Mouse (Mus musculus) midbrain, embryonic 16.5 days (tissue): ENCODE results near the gene Cldn20. TPM values are rescaled to one million over a fixed set of nuclear protein-coding genes. Genes with fewer than 3 reads are reported as not detected.

ENCODE experiments used
- ATAC-seq: fragments of 200-750 bp; cut with Nextera tagmentation; 2 replicates; pipeline ENCODE4 v1.8.0; 2017; ENCODE audit warnings: moderate TSS enrichment
- H3K27ac ChIP-seq: fragments of 300-500 bp; sonication (generic); 2 replicates; pipeline ENCODE4 v1.5.1; 2014; ENCODE audit warnings: mild to moderate bottlenecking, low read length, mixed read lengths
- H3K27me3 ChIP-seq: fragments of 300-500 bp; sonication (generic); 2 replicates; pipeline ENCODE4 v1.6.1; 2014; ENCODE audit warnings: low read depth, low read length, mixed read lengths; ENCODE audit not compliant: control insufficient read depth, insufficient read depth
- H3K36me3 ChIP-seq: fragments of 300-500 bp; sonication (generic); 2 replicates; pipeline ENCODE4 v1.6.1; 2014; ENCODE audit warnings: mild to moderate bottlenecking, low read length, moderate library complexity, mixed read lengths; ENCODE audit not compliant: control insufficient read depth, insufficient read depth
- H3K4me1 ChIP-seq: fragments of 300-500 bp; sonication (generic); 2 replicates; pipeline ENCODE4 v1.6.1; 2014; ENCODE audit warnings: mild to moderate bottlenecking, low read length, mixed read lengths; ENCODE audit not compliant: control insufficient read depth, insufficient read depth
- H3K4me2 ChIP-seq: fragments of 300-500 bp; sonication (generic); 2 replicates; pipeline ENCODE4 v1.6.1; 2014; ENCODE audit warnings: mild to moderate bottlenecking, low read length, mixed read lengths
- H3K4me3 ChIP-seq: fragments of 300-500 bp; sonication (generic); 2 replicates; pipeline ENCODE4 v1.5.1; 2014; ENCODE audit warnings: low read depth, mild to moderate bottlenecking, low read length, moderate library complexity, mixed read lengths
- H3K9ac ChIP-seq: fragments of 300-500 bp; sonication (generic); 2 replicates; pipeline ENCODE4 v1.6.1; 2014; ENCODE audit warnings: low read depth, low read length, mixed read lengths
- H3K9me3 ChIP-seq: fragments of 300-500 bp; sonication (generic); replicated peaks from 2 replicates; pipeline ENCODE4 v1.6.1; 2014; ENCODE audit warnings: mild to moderate bottlenecking, low read length, mixed read lengths; ENCODE audit not compliant: control insufficient read depth, poor library complexity, severe bottlenecking
- WGBS: fragments of 180-500 bp; shearing (Covaris S2); extraction: QIAGEN DNeasy Blood & Tissue Kit; methylation state at CpG from one replicate; pipeline ENCODE4 v1.1.7; 2014; 5-methylcytosine and 5-hydroxymethylcytosine counted together
- polyA plus RNA-seq: library from polyadenylated mRNA; unstranded; fragments of >200 nt; fragmentation: Nextera tagmentation; extraction: Ambion mirVana; gene quantifications from 2 replicates; pipeline ENCODE4 v1.2.1, GENCODE M21; 2015

The Cldn20 gene
- polyA plus RNA-seq, 1 experiment from 2014 or later = 0.30 TPM

DNA sequence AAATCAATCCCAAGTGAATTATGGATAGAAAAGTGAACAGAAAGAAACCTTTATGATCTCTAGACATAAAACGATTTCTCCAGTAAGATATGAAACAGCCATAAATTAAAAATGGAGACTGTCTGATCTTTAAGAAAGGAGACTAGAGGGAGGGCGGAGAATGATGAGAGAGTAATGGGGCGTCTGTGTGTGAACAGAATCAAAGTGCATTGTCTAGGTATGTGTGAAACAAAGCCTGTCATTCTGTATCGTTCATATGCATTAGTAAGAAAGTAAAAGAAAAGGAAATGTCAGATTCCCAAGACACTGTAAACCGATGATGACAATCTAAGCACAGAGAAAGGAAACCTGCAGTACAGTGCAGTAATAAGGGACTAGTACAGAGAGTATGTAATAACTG lies 8.7 kb downstream of the Cldn20 start:
- no peaks in the 10 kb centered on the region for H3K9me3 ChIP-seq
- no peak overlapping the region for H3K4me3 ChIP-seq
- H3K4me1 ChIP-seq = no peaks in the 10 kb centered on the region
- no peaks in the 10 kb centered on the region for H3K27me3 ChIP-seq
- ATAC-seq = no peak
- 89% methylated on average over 5 of the region's 5 CpGs for WGBS
- no peak overlapping the region for H3K4me2 ChIP-seq
- no peak overlapping the region for H3K27ac ChIP-seq
- H3K9ac ChIP-seq = no peak overlapping the region
- no peaks in the 10 kb centered on the region for H3K36me3 ChIP-seq

DNA sequence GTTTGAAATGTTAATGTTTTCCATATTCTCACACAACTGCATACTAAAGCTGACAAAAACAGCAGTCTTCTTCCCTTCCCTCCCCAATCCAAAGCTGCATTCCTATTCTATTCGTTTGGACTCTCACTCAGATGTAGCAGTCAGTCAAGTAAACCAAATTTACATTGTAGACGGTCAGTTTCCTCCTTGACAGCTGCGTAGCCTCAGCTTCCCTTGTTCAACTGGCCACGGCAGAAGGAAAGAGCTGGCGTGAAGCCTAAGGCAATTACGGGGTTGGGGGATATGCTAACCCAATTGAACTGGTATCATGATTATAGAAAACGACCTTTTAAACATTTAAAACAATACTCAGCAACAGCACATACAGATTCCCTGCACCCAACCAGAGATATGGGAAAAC lies 15.4 kb downstream of the Cldn20 start:
- H3K4me2 ChIP-seq = no peak overlapping the region
- ATAC-seq = no peak
- H3K4me1 ChIP-seq = no peaks in the 10 kb centered on the region
- no peak overlapping the region for H3K4me3 ChIP-seq
- H3K27ac ChIP-seq = no peak overlapping the region
- H3K9me3 ChIP-seq = no peaks in the 10 kb centered on the region
- no peak overlapping the region for H3K9ac ChIP-seq
- H3K27me3 ChIP-seq = no peaks in the 10 kb centered on the region
- WGBS = 63% methylated on average over 7 of the region's 7 CpGs
- H3K36me3 ChIP-seq = no peaks in the 10 kb centered on the region

- ATAC-seq = no peak
- Histone ChIP-seq H3K27ac (no peak overlapping the region), H3K4me1 (peaks cover 11% of the 10 kb centered on the region), H3K9me3 (no peaks in the 10 kb centered on the region), H3K27me3 (no peaks in the 10 kb centered on the region), H3K4me2 (no peak overlapping the region; the same call in 1 of the 2 replicates), H3K36me3 (no peaks in the 10 kb centered on the region), H3K4me3 (no peak overlapping the region), H3K9ac (no peak overlapping the region)
- 78% methylated on average over 1 of the region's 1 CpGs for WGBS
Observed at GRCm38 (mm10) chr17:3556251-3556650, 23.9 kb downstream of the Cldn20 start.

- Histone ChIP-seq H3K36me3 (no peaks in the 10 kb centered on the region), H3K4me2 (peak within 1 kb of the TSS; percentile 76), H3K9ac (peak within 1 kb of the TSS; percentile 67), H3K9me3 (no peaks in the 10 kb centered on the region), H3K27me3 (no peaks in the 10 kb centered on the region), H3K4me1 (peaks cover 11% of the 10 kb centered on the region), H3K4me3 (peak within 1 kb of the TSS; percentile 61), H3K27ac (peak within 1 kb of the TSS; percentile 87)
- WGBS = 1% methylated on average over 60 of the region's 60 CpGs
- peak; percentile 100 for ATAC-seq
Observed at GRCm38 (mm10) chr17:3557331-3558311, 25.3 kb downstream of the Cldn20 start, which contains the start of gene Tfb1m. TSS of gene Tfb1m (minus strand) at chr17:3557781.

GRCm38 (mm10) chr17:3558356-3558870 lies 26.1 kb downstream of the Cldn20 start:
- H3K4me2 ChIP-seq = peak overlapping the region; percentile 65
- peak overlapping the region; percentile 61 for H3K4me3 ChIP-seq
- H3K27me3 ChIP-seq = no peaks in the 10 kb centered on the region
- H3K9ac ChIP-seq = no peak overlapping the region
- WGBS = 59% methylated on average over 9 of the region's 9 CpGs
- peaks cover 11% of the 10 kb centered on the region for H3K4me1 ChIP-seq
- H3K36me3 ChIP-seq = no peaks in the 10 kb centered on the region
- H3K9me3 ChIP-seq = no peaks in the 10 kb centered on the region
- ATAC-seq = no peak
- H3K27ac ChIP-seq = peak overlapping the region; percentile 87

DNA sequence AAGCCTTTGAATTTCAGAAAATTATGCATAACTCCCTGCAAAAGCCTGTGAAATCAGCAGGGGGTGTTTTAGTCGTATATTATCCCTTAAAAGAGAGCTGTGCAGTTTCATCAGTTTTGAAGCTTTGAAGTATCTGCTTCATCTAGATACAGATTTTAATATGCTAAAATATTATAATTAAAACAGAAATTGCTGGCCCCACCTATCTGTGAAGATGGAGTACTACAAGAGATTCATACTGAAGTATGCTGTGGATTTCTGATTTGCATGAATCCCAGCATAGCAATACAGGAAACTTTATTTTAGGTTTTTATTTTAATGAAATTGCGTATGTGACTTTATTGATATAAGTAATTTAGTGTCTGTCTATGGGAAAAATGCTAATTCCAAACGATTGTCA lies 28.2 kb downstream of the Cldn20 start:
- no peak overlapping the region for H3K4me3 ChIP-seq
- H3K4me1 ChIP-seq = peaks cover 11% of the 10 kb centered on the region
- no peaks in the 10 kb centered on the region for H3K9me3 ChIP-seq
- no peak overlapping the region for H3K4me2 ChIP-seq
- H3K36me3 ChIP-seq = no peaks in the 10 kb centered on the region
- H3K27me3 ChIP-seq = no peaks in the 10 kb centered on the region
- no peak overlapping the region for H3K9ac ChIP-seq
- H3K27ac ChIP-seq = no peak overlapping the region
- 64% methylated on average over 3 of the region's 3 CpGs for WGBS
- ATAC-seq = no peak

GRCm38 (mm10) chr17:3562405-3562804 lies 30.1 kb downstream of the Cldn20 start:
- H3K9me3 ChIP-seq = no peaks in the 10 kb centered on the region
- H3K9ac ChIP-seq = no peak overlapping the region
- H3K4me1 ChIP-seq = peaks cover 6% of the 10 kb centered on the region; the same call in 1 of the 2 replicates
- no peaks in the 10 kb centered on the region for H3K27me3 ChIP-seq
- no peak for ATAC-seq
- no peak overlapping the region for H3K4me3 ChIP-seq
- no peak overlapping the region for H3K27ac ChIP-seq
- no peaks in the 10 kb centered on the region for H3K36me3 ChIP-seq
- H3K4me2 ChIP-seq = no peak overlapping the region
- WGBS = 63% methylated on average over 8 of the region's 8 CpGs

DNA sequence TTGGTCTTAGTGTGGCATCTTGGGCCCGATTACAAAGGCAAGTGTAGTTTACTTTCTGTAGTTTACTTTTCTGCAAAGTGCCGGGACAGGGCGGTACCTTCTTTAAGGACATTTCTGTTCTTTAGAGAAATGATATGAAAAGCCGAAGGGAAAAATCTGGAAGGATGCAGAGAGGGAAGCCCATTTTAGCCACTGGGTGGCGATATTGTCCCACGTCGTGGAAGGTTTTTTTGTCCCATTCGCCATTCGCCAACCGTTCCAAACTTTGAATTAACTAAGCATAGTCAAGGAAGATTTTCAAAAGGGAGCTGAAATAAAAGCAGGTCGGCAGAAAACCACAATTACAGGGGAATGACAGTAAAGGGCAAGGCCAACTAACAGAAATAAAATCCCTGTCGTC lies 38.5 kb downstream of the Cldn20 start:
- ATAC-seq = peak; percentile 48; the same call in 1 of the 2 replicates
- Histone ChIP-seq H3K4me2 (peak overlapping the region; percentile 14; the same call in 1 of the 2 replicates), H3K36me3 (no peaks in the 10 kb centered on the region), H3K4me3 (no peak overlapping the region), H3K27me3 (no peaks in the 10 kb centered on the region), H3K4me1 (peaks cover 2% of the 10 kb centered on the region; the same call in 1 of the 2 replicates), H3K9me3 (no peaks in the 10 kb centered on the region), H3K27ac (no peak overlapping the region), H3K9ac (no peak overlapping the region)
- 4% methylated on average over 12 of the region's 12 CpGs for WGBS
